Mouse (Mus musculus): ENCODE results near the gene Sgsh. TPM values are rescaled to one million over a fixed set of nuclear protein-coding genes. Genes with fewer than 3 reads are reported as not detected.

Gene Sgsh
- polyA plus RNA-seq, 1 experiment from 2014 or later = 4.1 TPM

GRCm38 (mm10) chr11:119382338-119382850, 27.1 kb upstream of the Sgsh start:
- H3K36me3 ChIP-seq (ENCODE audit: control insufficient read depth, insufficient read depth, low read length) = 0 out of 2 replicates have a peak, but pooled peaks cover 4% of the 10 kb centered on the region
- 72% methylated on average over 6 of the region's 6 CpGs for whole genome bisulfite sequencing
- ATAC-seq = no peak
- H3K9ac ChIP-seq (ENCODE audit: low read depth, low read length) = no peak overlapping the region
- no peak overlapping the region for H3K4me2 ChIP-seq (ENCODE audit: low read length)
- no peaks in the 10 kb centered on the region for H3K4me1 ChIP-seq (ENCODE audit: control insufficient read depth, insufficient read depth, low read length)
- H3K27ac ChIP-seq (ENCODE audit: low read length) = no peak overlapping the region
- no peaks in the 10 kb centered on the region for H3K9me3 ChIP-seq (replicated peaks; ENCODE audit: control insufficient read depth, low read length, poor library complexity, severe bottlenecking)
- H3K27me3 ChIP-seq (ENCODE audit: control insufficient read depth, insufficient read depth, low read depth, low read length) = no peaks in the 10 kb centered on the region
- H3K4me3 ChIP-seq (ENCODE audit: low read depth, low read length) = no peak overlapping the region

- no peaks in the 10 kb centered on the region for H3K9me3 ChIP-seq (replicated peaks; ENCODE audit: control insufficient read depth, low read length, poor library complexity, severe bottlenecking)
- H3K4me2 ChIP-seq (ENCODE audit: low read length) = no peak overlapping the region
- no peaks in the 10 kb centered on the region for H3K27me3 ChIP-seq (ENCODE audit: control insufficient read depth, insufficient read depth, low read depth, low read length)
- 88% methylated on average over 9 of the region's 9 CpGs for WGBS
- H3K27ac ChIP-seq (ENCODE audit: low read length) = no peak overlapping the region
- no peak for ATAC-seq
- H3K9ac ChIP-seq (ENCODE audit: low read depth, low read length) = no peak overlapping the region
- H3K4me3 ChIP-seq (ENCODE audit: low read depth, low read length) = no peak overlapping the region
- H3K4me1 ChIP-seq (ENCODE audit: control insufficient read depth, insufficient read depth, low read length) = no peaks in the 10 kb centered on the region
- 0 out of 2 replicates have a peak, but pooled peaks cover 4% of the 10 kb centered on the region for H3K36me3 ChIP-seq (ENCODE audit: control insufficient read depth, insufficient read depth, low read length)
Measured at GRCm38 (mm10) chr11:119381631-119382337, 26.4 kb upstream of the Sgsh start.

- ATAC-seq = no peak
- H3K4me3 ChIP-seq (ENCODE audit: low read depth, low read length) = no peak overlapping the region
- H3K4me2 ChIP-seq (ENCODE audit: low read length) = no peak overlapping the region
- H3K4me1 ChIP-seq (ENCODE audit: control insufficient read depth, insufficient read depth, low read length) = no peaks in the 10 kb centered on the region
- H3K27ac ChIP-seq (ENCODE audit: low read length) = no peak overlapping the region
- 98% methylated on average over 1 of the region's 1 CpGs for WGBS
- H3K36me3 ChIP-seq (ENCODE audit: control insufficient read depth, insufficient read depth, low read length) = 0 out of 2 replicates have a peak, but pooled peaks cover 4% of the 10 kb centered on the region
- no peaks in the 10 kb centered on the region for H3K27me3 ChIP-seq (ENCODE audit: control insufficient read depth, insufficient read depth, low read depth, low read length)
- no peak overlapping the region for H3K9ac ChIP-seq (ENCODE audit: low read depth, low read length)
- no peaks in the 10 kb centered on the region for H3K9me3 ChIP-seq (replicated peaks; ENCODE audit: control insufficient read depth, low read length, poor library complexity, severe bottlenecking)
Measured at GRCm38 (mm10) chr11:119378551-119378950, 23.2 kb upstream of the Sgsh start.

- no peak overlapping the region for H3K9ac ChIP-seq (ENCODE audit: low read depth, low read length)
- no peak overlapping the region for H3K4me2 ChIP-seq (ENCODE audit: low read length)
- no peak for ATAC-seq
- H3K9me3 ChIP-seq (replicated peaks; ENCODE audit: control insufficient read depth, low read length, poor library complexity, severe bottlenecking) = no peaks in the 10 kb centered on the region
- H3K27me3 ChIP-seq (ENCODE audit: control insufficient read depth, insufficient read depth, low read depth, low read length) = no peaks in the 10 kb centered on the region
- WGBS = 90% methylated on average over 11 of the region's 11 CpGs
- no peaks in the 10 kb centered on the region for H3K4me1 ChIP-seq (ENCODE audit: control insufficient read depth, insufficient read depth, low read length)
- no peak overlapping the region for H3K27ac ChIP-seq (ENCODE audit: low read length)
- no peak overlapping the region for H3K4me3 ChIP-seq (ENCODE audit: low read depth, low read length)
- H3K36me3 ChIP-seq (ENCODE audit: control insufficient read depth, insufficient read depth, low read length) = 0 out of 2 replicates have a peak, but pooled peaks cover 4% of the 10 kb centered on the region
Measured at GRCm38 (mm10) chr11:119377326-119377725, 22.0 kb upstream of the Sgsh start.

- no peak for ATAC-seq
- Histone ChIP-seq H3K4me2 (ENCODE audit: low read length) (no peak overlapping the region), H3K27ac (ENCODE audit: low read length) (no peak overlapping the region), H3K9ac (ENCODE audit: low read depth, low read length) (no peak overlapping the region), H3K9me3 (replicated peaks; ENCODE audit: control insufficient read depth, low read length, poor library complexity, severe bottlenecking) (no peaks in the 10 kb centered on the region), H3K27me3 (ENCODE audit: control insufficient read depth, insufficient read depth, low read depth, low read length) (no peaks in the 10 kb centered on the region), H3K36me3 (ENCODE audit: control insufficient read depth, insufficient read depth, low read length) (0 out of 2 replicates have a peak, but pooled peaks cover 4% of the 10 kb centered on the region), H3K4me1 (ENCODE audit: control insufficient read depth, insufficient read depth, low read length) (no peaks in the 10 kb centered on the region), H3K4me3 (ENCODE audit: low read depth, low read length) (no peak overlapping the region)
- 87% methylated on average over 6 of the region's 6 CpGs for WGBS
Measured at GRCm38 (mm10) chr11:119375425-119375824, 20.1 kb upstream of the Sgsh start.

- peaks cover 3% of the 10 kb centered on the region; the same call in 1 of the 2 replicates for H3K4me1 ChIP-seq (ENCODE audit: control insufficient read depth, insufficient read depth, low read length)
- H3K4me3 ChIP-seq (ENCODE audit: low read depth, low read length) = peak overlapping the region; percentile 24
- H3K27me3 ChIP-seq (ENCODE audit: control insufficient read depth, insufficient read depth, low read depth, low read length) = no peaks in the 10 kb centered on the region
- no peaks in the 10 kb centered on the region for H3K36me3 ChIP-seq (ENCODE audit: control insufficient read depth, insufficient read depth, low read length)
- peak overlapping the region; percentile 49 for H3K9ac ChIP-seq (ENCODE audit: low read depth, low read length)
- H3K4me2 ChIP-seq (ENCODE audit: low read length) = peak overlapping the region; percentile 43
- H3K27ac ChIP-seq (ENCODE audit: low read length) = 0 out of 2 replicates have a peak overlapping the region, but pooled peaks have one; percentile 30
- 25% methylated on average over 11 of the region's 11 CpGs for WGBS
- no peaks in the 10 kb centered on the region; the same call in 1 of the 2 replicates for H3K9me3 ChIP-seq (replicated peaks; ENCODE audit: control insufficient read depth, low read length, poor library complexity, severe bottlenecking)
- ATAC-seq = peak; percentile 92
Measured at GRCm38 (mm10) chr11:119363534-119364145, 8.3 kb upstream of the Sgsh start.

GRCm38 (mm10) chr11:119362769-119363533, 7.6 kb upstream of the Sgsh start:
- Histone ChIP-seq H3K27ac (ENCODE audit: low read length) (0 out of 2 replicates have a peak overlapping the region, but pooled peaks have one; percentile 30), H3K9me3 (replicated peaks; ENCODE audit: control insufficient read depth, low read length, poor library complexity, severe bottlenecking) (no peaks in the 10 kb centered on the region; the same call in 1 of the 2 replicates), H3K36me3 (ENCODE audit: control insufficient read depth, insufficient read depth, low read length) (no peaks in the 10 kb centered on the region), H3K9ac (ENCODE audit: low read depth, low read length) (peak overlapping the region; percentile 49), H3K27me3 (ENCODE audit: control insufficient read depth, insufficient read depth, low read depth, low read length) (no peaks in the 10 kb centered on the region), H3K4me3 (ENCODE audit: low read depth, low read length) (peak overlapping the region; percentile 24), H3K4me1 (ENCODE audit: control insufficient read depth, insufficient read depth, low read length) (peaks cover 3% of the 10 kb centered on the region; the same call in 1 of the 2 replicates), H3K4me2 (ENCODE audit: low read length) (peak overlapping the region; percentile 43)
- peak; percentile 28 for ATAC-seq
- 12% methylated on average over 11 of the region's 11 CpGs for WGBS

GRCm38 (mm10) chr11:119359089-119359488, 3.8 kb upstream of the Sgsh start:
- H3K4me3 ChIP-seq (ENCODE audit: low read depth, low read length) = no peak overlapping the region
- peaks cover 18% of the 10 kb centered on the region for H3K4me1 ChIP-seq (ENCODE audit: control insufficient read depth, insufficient read depth, low read length)
- 82% methylated on average over 10 of the region's 10 CpGs for WGBS
- no peaks in the 10 kb centered on the region for H3K36me3 ChIP-seq (ENCODE audit: control insufficient read depth, insufficient read depth, low read length)
- H3K27me3 ChIP-seq (ENCODE audit: control insufficient read depth, insufficient read depth, low read depth, low read length) = no peaks in the 10 kb centered on the region
- no peak overlapping the region for H3K9ac ChIP-seq (ENCODE audit: low read depth, low read length)
- no peaks in the 10 kb centered on the region for H3K9me3 ChIP-seq (replicated peaks; ENCODE audit: control insufficient read depth, low read length, poor library complexity, severe bottlenecking)
- H3K4me2 ChIP-seq (ENCODE audit: low read length) = no peak overlapping the region
- H3K27ac ChIP-seq (ENCODE audit: low read length) = no peak overlapping the region
- no peak for ATAC-seq

Data from midbrain, embryonic 16.5 days (tissue).